Mouse (Mus musculus): Measurements from ENCODE around the gene Lnx2.

DNA sequence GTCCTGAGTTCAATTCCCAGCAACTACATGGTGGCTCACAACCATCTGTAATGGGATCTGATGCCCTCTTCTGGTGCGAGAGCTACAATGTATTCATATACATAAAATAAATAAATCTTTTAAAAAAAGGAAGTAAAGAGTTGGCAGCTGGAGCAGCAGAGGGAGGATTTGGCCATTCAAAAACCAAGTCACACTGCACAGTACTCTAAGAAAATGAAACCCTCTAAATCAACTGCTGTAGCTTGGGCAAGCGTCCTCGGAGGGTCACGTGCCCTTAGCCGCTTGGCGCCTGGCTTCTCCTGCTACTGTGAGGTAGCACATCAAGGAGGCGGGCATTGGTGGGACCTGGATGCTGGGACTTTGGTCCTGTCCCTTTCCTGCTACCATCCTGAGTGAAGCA is 61.2 kb downstream of the Lnx2 start:
- TF ChIP-seq CTCF (IDR thresholded peaks at IDR 0.05; ENCODE audit: insufficient read depth, low read length) (no peak), POLR2A (IDR thresholded peaks at IDR 0.05; ENCODE audit: borderline replicate concordance, extremely low read depth, low read depth, low read length) (no peak)
